In the genomic region with DNA sequence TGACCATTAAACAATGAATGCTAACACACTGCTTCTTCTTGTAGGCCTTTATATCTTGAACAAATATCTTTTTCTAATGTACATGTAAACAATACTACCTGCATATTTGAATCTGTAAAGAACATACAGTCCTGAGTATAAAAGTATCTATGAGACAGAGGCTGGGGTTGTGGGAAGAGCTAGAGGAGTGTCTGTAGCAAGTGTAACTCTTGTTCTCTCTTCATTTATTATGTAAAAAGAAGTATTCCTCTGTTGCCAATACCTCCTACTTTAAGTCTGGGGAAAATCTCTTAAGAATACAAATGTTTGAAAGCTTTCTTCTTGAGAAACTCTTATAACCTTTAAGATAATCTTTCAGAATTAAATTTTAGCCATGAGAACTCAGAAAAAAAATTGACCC, we compare ENCODE assay signal across 20 mouse cellular contexts.
DNase-seq lines count a peak whose midpoint lies in the region; ATAC-seq lines count a peak whose summit lies in the region.
"Had no signal": no experiment of that assay in that cellular context is flagged by ENCODE, and none has a peak within 500 bp of the region (broad histone marks: within the 10 kb centered on the region; RNA-seq: fewer than 3 reads in every experiment).

No protein-coding gene starts in this region.

- ATAC-seq in frontal cortex, adult (ENCODE audit: low TSS enrichment) = peak; percentile 91
- ATAC-seq: activated CD4-positive, CD25-positive, alpha-beta regulatory T cell, adult 4 months; CD4-positive, CD25-positive, alpha-beta regulatory T cell, adult 4 months; Patski had no signal

- no peak for DNase-seq in frontal cortex, postnatal 25 days (ENCODE audit: low spot score in 2 of 2)
- peak; percentile 17 for DNase-seq in brain, adult 2 months (ENCODE audit: low read depth, low spot score)
- DNase-seq in telencephalon, adult 2 months (ENCODE audit: low read depth, low spot score) = peak; percentile 19
- no peak for DNase-seq in left cerebral cortex, adult 11 months (ENCODE audit: low spot score)
- DNase-seq in cerebellum, postnatal 4 days (ENCODE audit: low spot score in 2 of 2) = no peak
- DNase-seq: adrenal gland, adult 2 months; adrenal gland, adult 8-10 months; adrenal gland, postnatal 10 days; adrenal gland, postnatal 14 days; adrenal gland, postnatal 25 days; adrenal gland, postnatal 36 days; B cell, adult 2 months; cerebellum, adult 11 months; cerebellum, adult 11-12 months; cerebellum, adult 18-20 months; cerebellum, adult 2 months had no signal

Comparison
In these comparisons a context has a peak if more than half of its experiments do, and no peak if none do; other contexts are left out.
1. DNase-seq: peak in brain, adult 2 months (single experiment) and telencephalon, adult 2 months (single experiment); none in frontal cortex, postnatal 25 days (0 of 2), left cerebral cortex, adult 11 months (single experiment) and cerebellum, postnatal 4 days (0 of 2).